Mouse (Mus musculus) lung, postnatal 0 days (tissue): ENCODE data around the gene Fgd2.

Experiments used
- CTCF ChIP-seq: IDR thresholded peaks from 2 replicates; pipeline ENCODE4 v1.5.1; 2016; ENCODE audit warnings: antibody characterized with exemption, mild to moderate bottlenecking
- EP300 ChIP-seq: IDR thresholded peaks from 2 replicates; pipeline ENCODE4 v1.6.1; 2016; ENCODE audit warnings: antibody characterized with exemption, mild to moderate bottlenecking, control low read depth

DNA sequence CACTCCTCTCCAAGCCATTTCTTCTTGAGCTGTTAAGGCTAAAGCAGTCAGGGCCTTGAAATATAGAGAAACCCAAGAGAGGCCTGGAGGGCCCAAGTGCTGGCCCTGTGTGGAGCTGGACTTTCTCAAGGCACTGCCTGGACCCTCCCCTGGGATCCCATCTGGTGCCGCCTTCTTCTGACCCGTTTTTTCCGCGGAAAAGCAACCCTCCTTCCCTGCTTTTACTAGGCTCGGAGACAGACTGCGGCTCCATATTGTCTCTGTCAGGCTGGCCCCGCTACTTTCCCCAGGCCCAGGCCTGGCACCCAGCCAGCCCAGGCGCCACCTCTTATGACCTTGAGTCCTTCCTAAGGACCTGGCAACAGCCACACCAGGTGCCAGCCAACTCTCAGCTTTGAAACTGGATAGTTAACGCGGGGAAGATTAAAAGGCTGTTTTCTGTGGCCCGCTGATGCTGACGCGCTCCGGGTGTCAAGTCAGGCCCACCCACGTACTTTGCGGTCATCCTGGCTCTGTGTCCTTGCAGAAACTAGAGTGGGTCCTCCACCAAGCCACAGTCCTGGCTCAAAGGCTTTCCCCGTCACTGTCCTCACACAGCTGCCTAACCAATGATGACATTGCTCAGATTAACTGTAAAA lies 4.8 kb upstream of the Fgd2 start:
- TF ChIP-seq EP300 (peak; percentile 82), CTCF (no peak)
